Mouse (Mus musculus) lung, adult 2 months (tissue): ENCODE data around the gene Rhox7a. TPM values are rescaled to one million over a fixed set of nuclear protein-coding genes. Genes with fewer than 3 reads are reported as not detected.
"Not testable (repeated sequence)": the region's sequence is repeated elsewhere in the genome, so short reads cannot be mapped to it uniquely, and the experiment has no call there.

Experiments
- DNase-seq: peaks from one replicate; pipeline ENCODE4 v3.0.0; 2022
- H3K4me1 ChIP-seq: fragments of 200-500 bp; 2 replicates; pipeline ENCODE4 v1.6.1; 2011; ENCODE audit warnings: low read length; ENCODE audit not compliant: control insufficient read depth, insufficient read depth
- H3K4me3 ChIP-seq: fragments of 200-500 bp; replicated peaks from 2 replicates; pipeline ENCODE3; 2011; ENCODE audit warnings: low read depth, mild to moderate bottlenecking, control low read depth, low read length; ENCODE audit errors: extremely low read depth
- CTCF ChIP-seq: fragments of 200-500 bp; IDR thresholded peaks from 2 replicates; pipeline ENCODE4 v1.5.1; 2011; ENCODE audit warnings: mild to moderate bottlenecking, low read length, control low read depth; ENCODE audit not compliant: insufficient read depth
- POLR2A ChIP-seq: fragments of 200-500 bp; IDR thresholded peaks from 2 replicates; pipeline ENCODE4 v1.6.1; 2011; ENCODE audit warnings: low read depth, mild to moderate bottlenecking, control low read depth, low read length, borderline replicate concordance; ENCODE audit errors: extremely low read depth
- WGBS: fragments of 180-500 bp; shearing (Covaris S2); methylation state at CpG from one replicate; pipeline ENCODE4 v1.1.7; 2018; 5-methylcytosine and 5-hydroxymethylcytosine counted together
- polyA plus RNA-seq: library from polyadenylated mRNA; depleted of rRNA; stranded (reverse); fragments of >200 nt; gene quantifications from 2 replicates; pipeline ENCODE4 v1.2.3, GENCODE M21; 2012; rRNA removed

Gene Rhox7a
- polyA plus RNA-seq = not detected in 2 replicates

DNA sequence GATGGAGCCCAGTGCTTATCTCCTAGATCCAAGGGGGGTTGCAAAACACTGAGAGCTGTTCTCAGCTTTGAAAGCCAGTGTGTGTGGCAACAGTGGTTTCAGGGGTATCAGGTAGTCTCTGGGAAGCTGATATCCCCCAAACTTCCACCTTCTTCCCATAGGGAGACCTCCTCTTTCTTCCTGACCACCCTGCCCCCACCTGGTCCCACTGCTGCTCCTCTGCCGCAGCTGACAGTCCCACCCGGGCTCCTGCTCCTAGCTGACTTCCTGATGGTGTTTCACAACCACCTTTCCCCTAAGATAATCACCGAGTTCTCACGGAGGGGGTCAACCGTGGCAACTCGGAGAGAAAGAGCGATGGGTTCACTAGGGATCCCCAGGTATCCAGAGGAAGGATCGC is at the start of gene Rhox7a:
Gene Rhox7a (plus strand): TSS at position 301 of the 400 bp plus-strand sequence.
- DNase-seq, H3K4me3 ChIP-seq, H3K4me1 ChIP-seq: not testable (repeated sequence)
- 77% methylated on average over 8 of the region's 8 CpGs for WGBS

DNA sequence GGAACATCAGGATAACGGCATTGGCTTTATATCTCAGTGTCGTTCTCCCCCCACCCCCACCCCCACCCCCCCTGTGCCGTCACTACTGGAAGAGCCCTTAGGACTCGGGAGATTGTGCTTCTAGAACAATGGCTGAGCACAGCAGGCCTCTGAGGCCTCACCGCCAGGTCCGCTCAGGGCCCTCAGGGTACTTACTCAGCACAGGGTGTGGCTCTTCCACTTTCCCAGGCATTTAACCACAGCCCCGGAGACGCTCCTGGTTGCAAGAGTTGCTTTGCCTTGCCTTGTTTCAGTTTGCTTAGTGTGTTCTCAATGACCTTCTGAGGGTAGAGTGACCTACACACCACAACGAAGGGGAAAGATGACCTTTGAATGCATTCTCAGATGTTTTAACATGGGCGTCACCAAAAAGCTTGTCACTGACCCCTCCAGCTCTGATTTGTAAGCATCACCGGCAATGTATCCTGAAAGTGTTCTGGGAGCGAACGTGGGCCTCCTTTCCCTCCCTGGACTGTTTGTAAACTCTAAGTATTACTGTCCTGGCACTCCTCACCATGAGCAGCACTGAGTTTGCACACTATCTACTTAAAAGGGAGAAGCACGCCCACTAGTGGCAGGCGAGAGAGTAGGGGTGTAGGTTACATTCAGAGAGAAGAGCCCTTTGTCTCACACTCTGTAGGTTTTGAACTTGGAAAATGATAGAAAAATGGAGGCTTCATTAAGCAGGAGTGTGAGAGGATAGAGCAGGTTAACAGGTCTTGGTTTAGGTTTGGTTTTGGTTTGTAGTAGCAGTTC is 24.0 kb upstream of the Rhox7a start:
- DNase-seq = no peak
- Histone ChIP-seq H3K4me3 (no peak overlapping the region), H3K4me1 (no peaks in the 10 kb centered on the region)
- TF ChIP-seq POLR2A (no peak), CTCF (no peak)
- WGBS = 78% methylated on average over 15 of the region's 15 CpGs

GRCm38 (mm10) chrX:37809396-37809795 is 22.1 kb upstream of the Rhox7a start:
- DNase-seq = no peak
- WGBS = 79% methylated on average over 2 of the region's 2 CpGs
- Histone ChIP-seq H3K4me3 (no peak overlapping the region), H3K4me1 (no peaks in the 10 kb centered on the region)
- TF ChIP-seq POLR2A = no peak
- TF ChIP-seq CTCF = no peak

DNA sequence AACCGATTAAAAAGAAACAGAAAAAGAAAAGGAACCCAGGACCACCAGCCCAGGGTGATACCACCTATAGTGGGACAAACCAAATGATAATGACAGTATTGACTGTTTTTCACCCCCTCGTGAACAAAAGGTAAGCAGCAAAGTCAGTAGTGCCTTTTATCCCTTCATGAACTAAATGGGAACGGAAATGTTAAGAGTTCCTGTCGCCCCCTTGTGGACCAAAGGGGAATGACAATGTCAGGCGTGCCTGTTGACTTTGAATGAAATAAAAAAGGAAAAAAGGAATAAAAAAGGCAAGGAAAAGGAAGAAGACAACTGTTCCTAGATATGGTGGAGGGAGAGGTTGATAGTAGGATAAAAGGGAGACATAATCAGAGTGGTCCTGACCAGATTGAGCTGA is 20.3 kb upstream of the Rhox7a start:
- H3K4me1 ChIP-seq = no peaks in the 10 kb centered on the region
- H3K4me3 ChIP-seq = no peak overlapping the region
- 27% methylated on average over 5 of the region's 5 CpGs for WGBS
- peak; percentile 5 for DNase-seq
- TF ChIP-seq POLR2A = no peak
- no peak for TF ChIP-seq CTCF

- 67% methylated on average over 10 of the region's 10 CpGs for WGBS
Observed at GRCm38 (mm10) chrX:37815665-37816064, 15.8 kb upstream of the Rhox7a start.

DNA sequence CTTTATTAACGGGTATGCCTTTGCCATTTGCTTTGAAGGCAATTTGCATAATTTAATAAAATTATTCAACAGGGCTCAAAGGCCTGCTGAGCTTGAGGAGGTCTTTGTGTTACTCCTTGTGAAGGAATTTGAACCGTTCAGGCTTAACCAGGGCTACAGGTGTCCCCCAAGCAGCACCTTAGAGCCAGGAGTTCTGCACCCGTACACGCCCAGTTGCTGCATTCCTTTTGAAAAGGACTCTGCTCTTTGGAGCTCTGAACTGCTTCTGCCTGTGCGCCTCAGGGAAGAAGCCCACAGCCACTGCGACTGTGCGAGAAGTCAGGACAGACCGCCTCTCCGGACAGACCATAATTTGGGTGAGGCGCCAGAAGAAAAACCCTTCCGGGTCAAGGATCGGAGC is 4.9 kb upstream of the Rhox7a start, which contains the start of gene Rhox6:
Gene Rhox6 (plus strand): TSS at position 301 of the 400 bp plus-strand sequence.
- H3K4me1 ChIP-seq, H3K4me3 ChIP-seq, DNase-seq: not testable (repeated sequence)
- 82% methylated on average over 4 of the region's 12 CpGs for WGBS

More at GRCm38 (mm10) chrX:37815665-37816064, 15.8 kb upstream of the Rhox7a start:
- TF ChIP-seq CTCF (no peak), POLR2A (no peak)
- H3K4me3 ChIP-seq = no peak overlapping the region
- no peak for DNase-seq
- H3K4me1 ChIP-seq = no peaks in the 10 kb centered on the region

GRCm38 (mm10) chrX:37871641-37872040 is 40.2 kb downstream of the Rhox7a start:
- DNase-seq = no peak
- Histone ChIP-seq H3K4me3 (no peak overlapping the region), H3K4me1 (no peaks in the 10 kb centered on the region)
- 92% methylated on average over 2 of the region's 2 CpGs for WGBS
- TF ChIP-seq POLR2A = no peak
- no peak for TF ChIP-seq CTCF

DNA sequence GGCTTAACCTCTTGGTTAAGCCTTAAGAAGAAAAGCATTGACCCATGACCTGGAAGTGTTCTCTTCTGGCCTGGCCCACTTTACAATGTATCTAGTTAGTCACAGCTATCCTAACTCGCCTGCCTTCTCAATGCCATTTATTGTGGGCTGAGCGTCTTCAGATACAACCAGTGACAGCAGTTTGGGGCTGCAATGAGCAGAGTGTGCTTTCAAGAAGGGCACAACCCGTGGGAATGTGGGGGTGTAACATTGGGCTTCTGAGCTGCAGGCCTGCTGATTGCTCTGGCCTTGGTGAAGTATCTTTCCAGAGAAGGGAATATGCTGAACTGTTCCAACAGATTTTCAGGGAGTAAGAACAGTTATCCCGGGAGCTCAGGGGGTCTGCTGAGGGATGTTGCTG is 47.4 kb downstream of the Rhox7a start, which contains the start of gene Rhox8:
Gene Rhox8 (minus strand): TSS at position 101 of the 400 bp plus-strand sequence.
- DNase-seq = no peak
- Histone ChIP-seq H3K4me3 (no peak within 1 kb of the TSS), H3K4me1 (no peaks in the 10 kb centered on the region)
- 75% methylated on average over 4 of the region's 4 CpGs for WGBS
- TF ChIP-seq CTCF = no peak

Other genes starting within 250 kb of the Rhox7a start
- gene Rhox4f, start 224.0 kb upstream of the Rhox7a start, polyA plus RNA-seq = not detected in 2 replicates
- gene Rhox3g, start 203.1 kb upstream of the Rhox7a start, polyA plus RNA-seq = not detected in 2 replicates
- gene Rhox2g, start 188.2 kb upstream of the Rhox7a start, polyA plus RNA-seq = not detected in 2 replicates
- gene Rhox4g, start 180.4 kb upstream of the Rhox7a start, polyA plus RNA-seq = not detected in 2 replicates
- gene Rhox3h, start 162.9 kb upstream of the Rhox7a start, polyA plus RNA-seq = not detected in 2 replicates
- not detected in 2 replicates for gene Rhox2h, start 158.4 kb upstream of the Rhox7a start, polyA plus RNA-seq
- gene Rhox5, start 26.8 kb upstream of the Rhox7a start, polyA plus RNA-seq = not detected in 2 replicates
- not detected in 2 replicates for gene Rhox6, start 4.8 kb upstream of the Rhox7a start, polyA plus RNA-seq
- gene Rhox8, start 47.3 kb downstream of the Rhox7a start, polyA plus RNA-seq = not detected in 2 replicates
- not detected in 2 replicates for gene Rhox7b, start 65.5 kb downstream of the Rhox7a start, polyA plus RNA-seq
- not detected in 2 replicates for gene Rhox9, start 70.1 kb downstream of the Rhox7a start, polyA plus RNA-seq
- not detected in 2 replicates for gene Btg1-ps1, start 187.1 kb downstream of the Rhox7a start, polyA plus RNA-seq
- gene Btg1-ps2, start 211.4 kb downstream of the Rhox7a start, polyA plus RNA-seq = not detected in 2 replicates
- not detected in 2 replicates for gene Rhox10, start 234.8 kb downstream of the Rhox7a start, polyA plus RNA-seq